Mouse (Mus musculus): Measurements from ENCODE around the gene Nkx6-1. TPM values are rescaled to one million over a fixed set of nuclear protein-coding genes. Genes with fewer than 3 reads are reported as not detected.

Nkx6-1 gene
- not detected for total RNA-seq (2022)

GRCm38 (mm10) chr5:101664945-101665615, at the start of gene Nkx6-1:
TSS of gene Nkx6-1 (minus strand) at chr5:101664996.
- DNase-seq (ENCODE audit: low spot score in 2 of 2), result peak; percentile 20 to 45

GRCm38 (mm10) chr5:101713064-101713613, 48.3 kb upstream of the Nkx6-1 start:
- DNase-seq (ENCODE audit: low spot score in 2 of 2), result no peak

GRCm38 (mm10) chr5:101703374-101704260, 38.8 kb upstream of the Nkx6-1 start:
- DNase-seq (ENCODE audit: low spot score in 2 of 2), result no peak

- DNase-seq (ENCODE audit: low spot score in 2 of 2), result no peak
Measured at GRCm38 (mm10) chr5:101702636-101703035, 37.8 kb upstream of the Nkx6-1 start.

GRCm38 (mm10) chr5:101700607-101701006, 35.8 kb upstream of the Nkx6-1 start:
- no peak for DNase-seq (ENCODE audit: low spot score in 2 of 2)

- DNase-seq (ENCODE audit: low spot score in 2 of 2), result no peak
Measured at GRCm38 (mm10) chr5:101688581-101688980, 23.8 kb upstream of the Nkx6-1 start.

GRCm38 (mm10) chr5:101683340-101683739, 18.5 kb upstream of the Nkx6-1 start:
- DNase-seq (ENCODE audit: low spot score in 2 of 2), result no peak

GRCm38 (mm10) chr5:101680338-101680737, 15.5 kb upstream of the Nkx6-1 start:
- DNase-seq (ENCODE audit: low spot score in 2 of 2), result no peak

GRCm38 (mm10) chr5:101669381-101669780, 4.6 kb upstream of the Nkx6-1 start:
- DNase-seq (ENCODE audit: low spot score in 2 of 2), result no peak

GRCm38 (mm10) chr5:101668475-101668874, 3.7 kb upstream of the Nkx6-1 start:
- no peak for DNase-seq (ENCODE audit: low spot score in 2 of 2)

GRCm38 (mm10) chr5:101668028-101668427, 3.2 kb upstream of the Nkx6-1 start:
- DNase-seq (ENCODE audit: low spot score in 2 of 2), result no peak

- no peak for DNase-seq (ENCODE audit: low spot score in 2 of 2)
Measured at GRCm38 (mm10) chr5:101667263-101667990, 2.6 kb upstream of the Nkx6-1 start.

- DNase-seq (ENCODE audit: low spot score in 2 of 2), result no peak
Measured at GRCm38 (mm10) chr5:101666713-101667112, 1.9 kb upstream of the Nkx6-1 start.

GRCm38 (mm10) chr5:101666091-101666490, 1.3 kb upstream of the Nkx6-1 start:
- DNase-seq (ENCODE audit: low spot score in 2 of 2), result no peak

GRCm38 (mm10) chr5:101664423-101664921, 324 bp downstream of the Nkx6-1 start:
- no peak for DNase-seq (ENCODE audit: low spot score in 2 of 2)

- no peak for DNase-seq (ENCODE audit: low spot score in 2 of 2)
Measured at GRCm38 (mm10) chr5:101663621-101664422, 974 bp downstream of the Nkx6-1 start.

- no peak for DNase-seq (ENCODE audit: low spot score in 2 of 2)
Measured at GRCm38 (mm10) chr5:101663176-101663575, 1.6 kb downstream of the Nkx6-1 start.

- DNase-seq (ENCODE audit: low spot score in 2 of 2), result no peak
Measured at GRCm38 (mm10) chr5:101662485-101662884, 2.3 kb downstream of the Nkx6-1 start.

- DNase-seq (ENCODE audit: low spot score in 2 of 2), result no peak
Measured at GRCm38 (mm10) chr5:101661561-101662211, 3.1 kb downstream of the Nkx6-1 start.

GRCm38 (mm10) chr5:101660666-101661065, 4.1 kb downstream of the Nkx6-1 start:
- no peak for DNase-seq (ENCODE audit: low spot score in 2 of 2)
